Mouse (Mus musculus) neural tube, embryonic 10.5 days (tissue): ENCODE results near the gene Dhx8.

Experiments used
- DNase-seq: peaks from one replicate; pipeline ENCODE4 v3.0.0-alpha.2; 2017; ENCODE audit warnings: low spot score; ENCODE audit errors: extremely low spot score

The Dhx8 gene

GRCm38 (mm10) chr11:101798083-101798482 lies 65.4 kb downstream of the Dhx8 start:
- no peak for DNase-seq

GRCm38 (mm10) chr11:101801386-101801785 lies 68.7 kb downstream of the Dhx8 start:
- DNase-seq, result no peak

- DNase-seq, result no peak
These were observed 72.5 kb downstream of the Dhx8 start for GRCm38 (mm10) chr11:101805113-101805704.

- no peak for DNase-seq
These were observed 74.0 kb downstream of the Dhx8 start for GRCm38 (mm10) chr11:101806741-101807140.

GRCm38 (mm10) chr11:101807266-101807665 lies 74.5 kb downstream of the Dhx8 start:
- no peak for DNase-seq

- DNase-seq, result no peak
These were observed 76.5 kb downstream of the Dhx8 start for GRCm38 (mm10) chr11:101809060-101809828.

GRCm38 (mm10) chr11:101813259-101813658 lies 80.5 kb downstream of the Dhx8 start:
- peak; percentile 84 for DNase-seq

GRCm38 (mm10) chr11:101814375-101815102 lies 81.8 kb downstream of the Dhx8 start:
- DNase-seq, result peak; percentile 96

GRCm38 (mm10) chr11:101815103-101816085 lies 82.7 kb downstream of the Dhx8 start:
- DNase-seq, result peak; percentile 79
